Mouse (Mus musculus): Measurements from ENCODE around the gene Baiap2.
A peak's percentile ranks its signal among the peaks of the same experiment; 100 is the strongest.

Baiap2 gene

GRCm38 (mm10) chr11:120051124-120051811 is 108.7 kb downstream of the Baiap2 start:
- TF ChIP-seq POU5F1 (IDR thresholded peaks at IDR 0.05; ENCODE audit: borderline replicate concordance, low read length) (no peak), CTCF (conservative IDR thresholded peaks at IDR 0.05; ENCODE audit: low read length) (no peak), NANOG (IDR thresholded peaks at IDR 0.05; ENCODE audit: borderline replicate concordance, low read length) (no peak)

GRCm38 (mm10) chr11:120052274-120052673 is 109.7 kb downstream of the Baiap2 start:
- TF ChIP-seq CTCF (conservative IDR thresholded peaks at IDR 0.05; ENCODE audit: low read length) (no peak), NANOG (IDR thresholded peaks at IDR 0.05; ENCODE audit: borderline replicate concordance, low read length) (no peak), POU5F1 (IDR thresholded peaks at IDR 0.05; ENCODE audit: borderline replicate concordance, low read length) (no peak)
- Histone ChIP-seq H3K9me3 (ENCODE audit: low read length) (no peaks in the 10 kb centered on the region), H3K4me3 (replicated peaks; ENCODE audit: low read length) (no peak overlapping the region)

More at GRCm38 (mm10) chr11:120051124-120051811, 108.7 kb downstream of the Baiap2 start:
- H3K27me3 ChIP-seq (ENCODE audit: insufficient read depth, low read length) = peaks cover 35% of the 10 kb centered on the region
- H3K4me1 ChIP-seq (replicated peaks; ENCODE audit: low read depth, low read length) = peaks cover 30% of the 10 kb centered on the region
- no peaks in the 10 kb centered on the region for H3K36me3 ChIP-seq (ENCODE audit: insufficient read depth, low read length)
- peaks cover 3% of the 10 kb centered on the region; the same call in 1 of the 2 replicates for H3K9me3 ChIP-seq (ENCODE audit: low read length)
- H3K4me3 ChIP-seq (replicated peaks; ENCODE audit: low read length) = 0 out of 2 replicates have a peak overlapping the region, but pooled peaks have one; percentile 3

GRCm38 (mm10) chr11:120053846-120054245 is 111.3 kb downstream of the Baiap2 start:
- Histone ChIP-seq H3K27me3 (ENCODE audit: insufficient read depth, low read length) (peaks cover 11% of the 10 kb centered on the region), H3K9me3 (ENCODE audit: low read length) (no peaks in the 10 kb centered on the region), H3K36me3 (ENCODE audit: insufficient read depth, low read length) (no peaks in the 10 kb centered on the region), H3K4me3 (replicated peaks; ENCODE audit: low read length) (no peak overlapping the region), H3K4me1 (replicated peaks; ENCODE audit: low read depth, low read length) (peaks cover 12% of the 10 kb centered on the region)
- TF ChIP-seq POU5F1 (IDR thresholded peaks at IDR 0.05; ENCODE audit: borderline replicate concordance, low read length) = no peak
- no peak for TF ChIP-seq CTCF (conservative IDR thresholded peaks at IDR 0.05; ENCODE audit: low read length)
- no peak for TF ChIP-seq NANOG (IDR thresholded peaks at IDR 0.05; ENCODE audit: borderline replicate concordance, low read length)

More at GRCm38 (mm10) chr11:120052274-120052673, 109.7 kb downstream of the Baiap2 start:
- H3K27me3 ChIP-seq (ENCODE audit: insufficient read depth, low read length) = peaks cover 27% of the 10 kb centered on the region
- no peaks in the 10 kb centered on the region for H3K36me3 ChIP-seq (ENCODE audit: insufficient read depth, low read length)
- peaks cover 24% of the 10 kb centered on the region for H3K4me1 ChIP-seq (replicated peaks; ENCODE audit: low read depth, low read length)

- Histone ChIP-seq H3K9me3 (ENCODE audit: low read length) (no peaks in the 10 kb centered on the region), H3K36me3 (ENCODE audit: insufficient read depth, low read length) (no peaks in the 10 kb centered on the region), H3K4me3 (replicated peaks; ENCODE audit: low read length) (no peak overlapping the region), H3K27me3 (ENCODE audit: insufficient read depth, low read length) (no peaks in the 10 kb centered on the region), H3K4me1 (replicated peaks; ENCODE audit: low read depth, low read length) (peaks cover 18% of the 10 kb centered on the region)
- TF ChIP-seq POU5F1 (IDR thresholded peaks at IDR 0.05; ENCODE audit: borderline replicate concordance, low read length) (no peak), CTCF (conservative IDR thresholded peaks at IDR 0.05; ENCODE audit: low read length) (no peak), NANOG (IDR thresholded peaks at IDR 0.05; ENCODE audit: borderline replicate concordance, low read length) (no peak)
Measured at GRCm38 (mm10) chr11:120055953-120056732, 113.6 kb downstream of the Baiap2 start.

Measured in E14TG2a.4 (cell line).